Comparison of ENCODE assay signal across 8 mouse cellular contexts in genomic region chr5:137778635-137779034, GRCm38 (mm10). TPM values are rescaled to one million over a fixed set of nuclear protein-coding genes. Genes with fewer than 3 reads are reported as not detected.
A peak's percentile ranks its signal among the peaks of the same experiment; 100 is the strongest.
DNase-seq lines count a peak whose midpoint lies in the region; ATAC-seq and TF ChIP-seq lines count a peak whose summit lies in the region.

Gene Ppp1r35 (plus strand): TSS chr5:137778849.

- peak; percentile 97 to 98 for DNase-seq in heart, postnatal 10 days
- DNase-seq in large intestine, adult 2 months (ENCODE audit: low read depth, low spot score), result peak; percentile 90
- DNase-seq in liver, postnatal 0 days, result peak; percentile 97
- peak; percentile 97 for DNase-seq in testis, postnatal 10 days (ENCODE audit: low spot score)

- peaks cover 33% of the 10 kb centered on the region for H3K36me3 ChIP-seq in ES-Bruce4 (ENCODE audit: control insufficient read depth, insufficient read depth, low read length, poor library complexity, severe bottlenecking)
- peaks cover 36% of the 10 kb centered on the region for H3K36me3 ChIP-seq in forebrain, embryonic 13.5 days (ENCODE audit: poor library complexity, severe bottlenecking)
- H3K36me3 ChIP-seq in liver, postnatal 0 days (replicated peaks; ENCODE audit: insufficient read depth, low read length), result peaks cover 36% of the 10 kb centered on the region
- H3K36me3 ChIP-seq in neural tube, embryonic 14.5 days (ENCODE audit: control insufficient read depth, insufficient read depth, low read length), result peaks cover 19% of the 10 kb centered on the region; the same call in 1 of the 2 replicates

- H3K4me2 ChIP-seq in forebrain, embryonic 13.5 days, result peak within 1 kb of the TSS; percentile 98
- H3K4me2 ChIP-seq in liver, postnatal 0 days (ENCODE audit: low read depth, low read length), result peak within 1 kb of the TSS; percentile 99
- peak within 1 kb of the TSS; percentile 96 for H3K4me2 ChIP-seq in neural tube, embryonic 14.5 days (ENCODE audit: low read depth, low read length)

- ATAC-seq in cerebellum, adult (ENCODE audit: insufficient number of reproducible peaks, low FRiP score, low TSS enrichment), result peak; percentile 93
- ATAC-seq in forebrain, embryonic 13.5 days, result peak; percentile 98
- ATAC-seq in liver, postnatal 0 days, result peak; percentile 93
- peak; percentile 96 for ATAC-seq in neural tube, embryonic 14.5 days (ENCODE audit: low read depth)

- TF ChIP-seq EP300 in ES-Bruce4 (IDR thresholded peaks at IDR 0.05; ENCODE audit: insufficient read depth, low read depth, low read length), result peak; percentile 34; the same call in 1 of the 2 replicates
- TF ChIP-seq EP300 in liver, postnatal 0 days (IDR thresholded peaks at IDR 0.05; ENCODE audit: low read depth), result no peak; the same call in 1 of the 2 replicates

- peak within 1 kb of the TSS; percentile 51 for H3K27ac ChIP-seq in ES-Bruce4 (ENCODE audit: insufficient read depth, low read length)
- peak within 1 kb of the TSS; percentile 86 for H3K27ac ChIP-seq in forebrain, embryonic 13.5 days
- H3K27ac ChIP-seq in liver, postnatal 0 days (ENCODE audit: low read depth), result peak within 1 kb of the TSS; percentile 96
- H3K27ac ChIP-seq in neural tube, embryonic 14.5 days (ENCODE audit: low read depth, low read length), result peak within 1 kb of the TSS; percentile 71

- peak within 1 kb of the TSS; percentile 75 for H3K4me3 ChIP-seq in ES-Bruce4 (ENCODE audit: low read depth, low read length)
- H3K4me3 ChIP-seq in forebrain, embryonic 13.5 days, result peak within 1 kb of the TSS; percentile 99
- H3K4me3 ChIP-seq in liver, postnatal 0 days (ENCODE audit: low read depth, low read length), result peak within 1 kb of the TSS; percentile 96
- H3K4me3 ChIP-seq in neural tube, embryonic 14.5 days (ENCODE audit: low read depth, low read length), result peak within 1 kb of the TSS; percentile 90

- H3K27me3 ChIP-seq in ES-Bruce4 (ENCODE audit: control insufficient read depth, insufficient read depth, low read length, poor library complexity, severe bottlenecking), result no peaks in the 10 kb centered on the region
- no peaks in the 10 kb centered on the region for H3K27me3 ChIP-seq in forebrain, embryonic 13.5 days
- no peaks in the 10 kb centered on the region for H3K27me3 ChIP-seq in liver, postnatal 0 days (ENCODE audit: insufficient read depth, low read length)
- no peaks in the 10 kb centered on the region for H3K27me3 ChIP-seq in neural tube, embryonic 14.5 days (ENCODE audit: control insufficient read depth, insufficient read depth, low read length)

- TF ChIP-seq POLR2A in ES-Bruce4 (IDR thresholded peaks at IDR 0.05; ENCODE audit: insufficient read depth, low read length), result peak; percentile 39

- H3K9ac ChIP-seq in ES-Bruce4 (ENCODE audit: low read depth, poor library complexity, severe bottlenecking), result peak within 1 kb of the TSS; percentile 81
- peak within 1 kb of the TSS; percentile 96 for H3K9ac ChIP-seq in forebrain, embryonic 13.5 days
- H3K9ac ChIP-seq in liver, postnatal 0 days (replicated peaks), result peak within 1 kb of the TSS; percentile 97
- H3K9ac ChIP-seq in neural tube, embryonic 14.5 days (replicated peaks; ENCODE audit: low read depth, low read length), result peak within 1 kb of the TSS; percentile 90

- intact Hi-C loops in heart, postnatal 10 days (cut with DNase I), result no loop called here

- no peaks in the 10 kb centered on the region for H3K4me1 ChIP-seq in ES-Bruce4 (ENCODE audit: control insufficient read depth, insufficient read depth, low read length)
- H3K4me1 ChIP-seq in forebrain, embryonic 13.5 days, result peaks cover 46% of the 10 kb centered on the region
- peaks cover 23% of the 10 kb centered on the region for H3K4me1 ChIP-seq in liver, postnatal 0 days (ENCODE audit: insufficient read depth)
- H3K4me1 ChIP-seq in neural tube, embryonic 14.5 days (ENCODE audit: control insufficient read depth, insufficient read depth, low read length), result peaks cover 19% of the 10 kb centered on the region

- no peaks in the 10 kb centered on the region for H3K9me3 ChIP-seq in ES-Bruce4 (replicated peaks; ENCODE audit: control insufficient read depth, insufficient read depth, low read length, poor library complexity, severe bottlenecking)
- H3K9me3 ChIP-seq in forebrain, embryonic 13.5 days (replicated peaks), result no peaks in the 10 kb centered on the region
- no peaks in the 10 kb centered on the region for H3K9me3 ChIP-seq in liver, postnatal 0 days (ENCODE audit: low read length)
- H3K9me3 ChIP-seq in neural tube, embryonic 14.5 days (ENCODE audit: control insufficient read depth, low read length), result no peaks in the 10 kb centered on the region

- no peak for TF ChIP-seq CTCF in ES-Bruce4 (IDR thresholded peaks at IDR 0.05; ENCODE audit: low read depth, low read length)
- no peak for TF ChIP-seq CTCF in liver, postnatal 0 days (IDR thresholded peaks at IDR 0.05; ENCODE audit: low read depth)

- WGBS in forebrain, embryonic 13.5 days, result 0% methylated on average over 31 of the region's 31 CpGs
- under 1% methylated on average over 31 of the region's 31 CpGs for WGBS in large intestine, adult 2 months
- WGBS in liver, postnatal 0 days (ENCODE audit: insufficient replicate concordance), result under 1% methylated on average over 31 of the region's 31 CpGs
- WGBS in neural tube, embryonic 14.5 days, result 0% methylated on average over 31 of the region's 31 CpGs

RNA-seq across cellular contexts. Expression of gene Ppp1r35, which starts in this region (rescaled TPM):
- polyA plus RNA-seq in ES-Bruce4 (2011; ENCODE audit: insufficient read depth, insufficient read length, low read depth, missing spikeins), result 30.3 and 35.4 TPM in 2 replicates
- polyA plus RNA-seq in forebrain, embryonic 13.5 days (2015; fragmentation: Nextera tagmentation; extraction: Ambion mirVana), result 38.3 and 45.0 TPM in 2 replicates
- 10 to 100 TPM; 13.4 to 17.4 TPM for total RNA-seq in heart, postnatal 10 days (2021)
- 31.2 and 34.9 TPM in 2 replicates for polyA plus RNA-seq in large intestine, adult 2 months (2012; rRNA removed)
- polyA plus RNA-seq in liver, postnatal 0 days (2015; fragmentation: Nextera tagmentation; extraction: Ambion mirVana), result 13.4 and 18.1 TPM in 2 replicates
- 37.8 and 43.7 TPM in 2 replicates for polyA plus RNA-seq in neural tube, embryonic 14.5 days (2014; fragmentation: Nextera tagmentation; extraction: Ambion mirVana)

Comparison
In these comparisons a context has a peak if more than half of its experiments do, and no peak if none do; other contexts are left out.
1. Peak in every context shown above with its lines: DNase-seq, ATAC-seq, H3K4me3 ChIP-seq and H3K27ac ChIP-seq.